Mouse (Mus musculus) retina, postnatal 1 day (tissue): ENCODE data around the gene Sh3bp5l.
"Not testable (repeated sequence)": the region's sequence is repeated elsewhere in the genome, so short reads cannot be mapped to it uniquely, and the experiment has no call there.

Experiments
- DNase-seq: peaks from one replicate; pipeline ENCODE4 v3.0.0-alpha.2; 2012

Sh3bp5l gene

GRCm38 (mm10) chr11:58323570-58324340, 6.8 kb upstream of the Sh3bp5l start:
- no peak for DNase-seq

- no peak for DNase-seq
Measured at GRCm38 (mm10) chr11:58324614-58325229, 5.8 kb upstream of the Sh3bp5l start.

GRCm38 (mm10) chr11:58326781-58327180, 3.7 kb upstream of the Sh3bp5l start:
- peak; percentile 23 for DNase-seq

GRCm38 (mm10) chr11:58329906-58330275, 633 bp upstream of the Sh3bp5l start:
- no peak for DNase-seq

DNA sequence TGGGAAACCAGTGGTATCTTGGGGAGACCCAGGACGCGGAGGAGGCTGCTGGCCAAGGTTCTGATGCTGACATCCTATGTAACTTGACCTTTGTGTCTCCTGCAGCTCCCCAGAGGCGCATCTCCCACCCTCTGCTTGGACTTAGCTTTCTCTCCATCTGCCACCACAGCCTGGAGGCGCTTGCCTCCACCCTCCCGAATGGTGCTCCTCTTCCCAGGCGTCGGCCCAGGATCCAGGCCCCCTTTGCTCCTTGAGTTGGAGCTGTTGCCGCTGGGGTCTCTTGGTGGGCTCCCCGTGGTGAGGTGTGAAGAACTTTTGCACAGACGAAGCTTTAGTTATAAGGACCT, 598 bp downstream of the Sh3bp5l start:
- DNase-seq = no peak

DNA sequence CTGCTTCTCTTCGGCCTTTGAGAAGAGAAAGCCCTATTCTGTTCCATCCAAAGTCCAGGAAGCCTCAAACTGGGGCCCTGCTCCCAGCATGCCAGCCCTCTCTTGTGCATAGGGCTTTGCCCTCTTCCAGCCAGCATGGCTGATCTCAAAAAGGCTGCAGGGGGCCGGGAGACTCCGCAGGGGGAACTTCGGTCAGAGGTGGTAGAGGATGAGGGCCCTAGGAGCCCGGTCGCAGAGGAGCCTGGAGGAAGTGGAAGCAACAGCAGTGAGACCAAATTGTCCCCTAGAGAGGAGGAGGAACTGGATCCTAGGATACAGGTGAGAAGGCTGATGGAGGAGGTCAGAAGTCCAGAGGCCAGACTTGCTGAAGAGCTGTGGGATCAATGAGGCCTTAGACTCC, 1.0 kb downstream of the Sh3bp5l start:
- no peak for DNase-seq

DNA sequence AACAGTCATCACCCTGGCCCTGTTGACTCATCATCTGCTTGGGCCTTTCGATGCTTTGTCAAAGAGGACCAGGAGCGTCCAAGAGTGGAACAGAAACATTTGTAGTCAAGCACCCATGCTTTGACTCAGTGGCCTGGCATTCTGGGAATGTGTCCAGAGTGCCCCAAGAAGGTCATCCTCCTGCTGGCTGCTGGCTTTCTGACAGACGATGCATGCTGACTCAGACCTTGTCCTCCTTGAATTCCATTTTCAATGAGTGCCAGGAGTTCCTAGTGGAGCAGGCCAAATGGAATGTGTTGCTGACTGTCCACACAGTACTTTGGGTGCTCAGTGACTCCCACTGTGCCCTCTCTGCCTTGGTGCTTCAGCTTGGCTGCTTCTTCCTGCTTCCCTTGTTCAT, 4.2 kb downstream of the Sh3bp5l start:
- no peak for DNase-seq

DNA sequence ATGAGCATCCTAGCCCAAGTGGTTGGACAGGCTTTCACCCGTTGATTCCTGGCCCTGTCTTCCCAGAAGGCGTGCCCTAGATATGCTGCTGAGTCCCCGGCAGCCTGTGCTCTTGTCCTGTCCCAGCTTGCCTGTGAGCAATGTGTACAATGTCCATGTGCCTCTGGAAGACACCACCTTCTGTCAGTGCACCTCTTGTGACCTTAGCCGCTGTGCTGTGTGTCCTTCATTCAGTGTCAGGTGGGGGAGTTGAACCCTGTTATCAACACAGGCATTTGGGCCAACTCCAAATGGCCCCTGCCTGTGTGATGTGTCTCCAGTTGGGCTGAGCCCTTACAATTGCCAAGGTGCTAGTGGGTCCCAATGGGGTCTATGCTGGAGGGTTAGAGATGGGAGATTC, 16.2 kb downstream of the Sh3bp5l start:
- DNase-seq = no peak

DNA sequence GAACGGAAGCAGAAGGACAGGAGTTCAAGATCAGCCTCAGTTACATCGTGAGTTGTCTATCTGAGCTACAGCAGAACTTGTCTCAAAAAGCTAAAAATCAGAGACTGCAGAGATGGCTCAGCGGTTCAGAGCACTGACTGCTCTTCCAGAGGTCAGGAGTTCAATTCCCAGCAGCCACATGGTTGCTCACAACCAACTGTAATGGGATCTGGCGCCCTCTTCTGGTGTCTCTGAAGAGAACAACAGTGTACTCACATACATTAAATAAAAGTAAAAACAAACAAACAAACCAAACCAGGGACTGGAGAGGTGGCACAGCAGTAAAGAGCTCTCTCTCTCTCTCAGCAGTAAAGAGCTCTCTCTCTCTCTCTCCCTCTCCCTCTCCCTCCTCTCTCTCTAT, 20.1 kb downstream of the Sh3bp5l start:
- DNase-seq = peak; percentile 21

DNA sequence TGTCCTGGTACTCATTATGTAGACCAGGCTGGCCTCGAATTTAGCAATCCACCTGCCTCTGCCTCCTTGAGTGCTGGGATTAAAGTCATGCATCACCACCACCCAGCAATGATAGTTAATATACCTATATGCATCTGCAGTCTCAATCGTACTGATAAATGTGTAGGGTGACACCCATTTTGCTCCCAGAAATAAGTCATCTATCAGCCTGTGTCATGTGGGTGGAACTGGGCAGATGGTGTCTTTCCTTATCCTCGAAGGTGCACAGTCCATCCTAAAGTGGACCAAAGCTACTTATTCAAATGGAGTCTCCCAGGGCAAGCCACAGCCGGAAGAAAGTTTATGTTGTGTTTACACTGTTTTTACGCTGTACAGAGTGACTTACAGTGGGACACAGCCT, 20.7 kb downstream of the Sh3bp5l start:
- DNase-seq = no peak

GRCm38 (mm10) chr11:58352681-58353548, 22.4 kb downstream of the Sh3bp5l start:
- peak; percentile 19 for DNase-seq

- DNase-seq = no peak
Measured at GRCm38 (mm10) chr11:58353709-58354108, 23.2 kb downstream of the Sh3bp5l start.

GRCm38 (mm10) chr11:58354476-58354875, 24.0 kb downstream of the Sh3bp5l start:
- DNase-seq = no peak

DNA sequence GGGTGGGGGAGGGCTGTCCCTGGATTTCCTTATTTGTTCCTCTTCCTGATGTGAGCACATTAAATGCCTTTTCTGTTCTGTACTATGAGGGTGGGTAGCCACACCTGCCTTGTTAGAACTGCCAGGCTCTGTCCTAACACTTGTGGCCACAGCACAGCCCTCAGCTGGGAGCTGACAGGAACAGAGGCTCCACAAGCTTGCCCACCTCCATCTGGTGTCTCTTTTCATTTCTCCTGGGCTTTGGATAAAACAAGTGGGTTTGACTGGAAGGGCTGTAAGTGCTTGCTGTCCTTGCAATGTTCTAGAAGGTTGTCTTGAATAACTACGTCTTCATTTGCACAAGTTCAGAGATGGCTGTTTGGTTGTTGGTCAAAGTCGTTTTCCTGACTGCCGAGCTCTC, 24.4 kb downstream of the Sh3bp5l start:
- no peak for DNase-seq

DNA sequence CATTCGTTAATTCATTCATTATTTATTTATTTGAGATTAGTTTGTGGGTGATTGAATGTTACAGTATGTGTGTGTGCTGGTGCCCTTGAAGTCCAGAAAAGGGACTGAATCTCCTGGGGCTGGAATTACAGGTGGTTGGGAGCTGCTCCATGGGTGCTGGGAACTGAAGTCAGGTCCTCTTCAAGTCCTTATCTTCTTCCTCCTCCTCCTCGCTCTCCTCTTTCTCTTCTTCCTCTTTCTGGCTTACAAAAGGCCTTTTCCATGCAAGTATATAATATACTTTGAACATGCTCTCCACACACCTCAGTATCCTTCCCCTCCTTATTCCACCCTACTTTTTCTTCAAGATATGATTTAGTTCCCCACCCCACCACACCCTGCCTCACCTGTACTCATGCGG, 26.5 kb downstream of the Sh3bp5l start:
- DNase-seq = no peak

- no peak for DNase-seq
Measured at GRCm38 (mm10) chr11:58357844-58358534, 27.5 kb downstream of the Sh3bp5l start.

DNA sequence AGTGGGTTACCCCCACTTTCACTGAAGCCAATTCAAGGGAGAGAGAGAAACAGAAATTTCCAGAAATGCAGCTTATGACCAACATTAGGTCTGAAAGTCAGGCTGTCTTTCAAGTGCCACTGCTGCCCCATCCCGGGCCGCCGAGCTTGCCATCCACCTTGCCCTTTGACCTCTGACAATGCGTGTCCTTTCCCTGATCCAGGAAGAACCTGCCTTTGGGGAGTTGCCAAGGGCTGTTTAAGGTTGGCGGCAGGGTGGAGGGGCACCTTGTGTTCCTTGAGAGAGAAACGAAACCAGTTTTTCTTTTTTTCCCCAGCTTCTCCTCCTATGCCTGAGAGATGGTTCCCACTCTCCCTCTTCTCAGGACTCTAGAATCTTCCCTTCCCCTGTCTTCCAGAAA, 32.0 kb downstream of the Sh3bp5l start:
- DNase-seq = not testable (repeated sequence)

DNA sequence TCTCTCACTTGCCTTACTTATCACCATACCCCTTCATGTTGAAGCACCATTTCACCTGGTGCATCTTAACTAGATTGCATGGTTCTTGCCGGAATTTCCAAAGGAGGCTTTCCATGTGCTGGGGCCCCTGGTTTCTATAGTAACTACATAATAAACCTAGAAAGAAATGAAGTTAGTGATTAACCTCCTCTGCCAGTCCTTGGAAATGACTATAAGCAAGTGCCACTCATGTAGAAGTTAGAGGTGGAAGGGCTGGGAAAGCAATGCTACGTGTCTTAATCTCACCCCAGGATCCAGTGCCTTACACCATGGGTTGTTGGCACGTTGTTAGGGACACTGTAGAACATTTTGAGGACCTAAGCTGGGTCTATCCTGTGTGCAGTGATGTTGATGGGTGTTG, 33.9 kb downstream of the Sh3bp5l start:
- no peak for DNase-seq

GRCm38 (mm10) chr11:58366191-58366590, 35.7 kb downstream of the Sh3bp5l start:
- not testable (repeated sequence) for DNase-seq

GRCm38 (mm10) chr11:58377273-58377672, 46.7 kb downstream of the Sh3bp5l start:
- no peak for DNase-seq

DNA sequence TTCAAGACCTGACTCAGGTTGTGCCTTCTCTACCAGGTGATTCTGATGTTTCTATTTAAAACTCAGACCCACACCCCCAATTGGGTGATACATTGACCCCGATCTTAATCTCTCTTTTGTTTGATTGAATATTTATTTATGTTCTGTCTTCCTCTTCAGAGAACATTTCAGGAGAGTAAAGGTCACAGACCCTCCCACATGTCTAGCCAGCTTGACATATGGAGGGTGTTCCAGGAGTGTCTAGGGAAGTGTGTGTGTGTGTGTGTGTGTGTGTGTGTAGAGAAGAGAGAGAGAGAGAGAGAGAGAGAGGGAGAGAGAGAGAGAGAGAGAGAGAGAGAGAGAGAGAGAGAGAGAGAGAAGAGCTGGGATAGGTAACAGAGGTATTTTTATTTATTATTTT, 47.2 kb downstream of the Sh3bp5l start:
- DNase-seq = no peak

GRCm38 (mm10) chr11:58378763-58379278, 48.3 kb downstream of the Sh3bp5l start, which contains the start of gene Lypd8:
Gene Lypd8 (plus strand): TSS chr11:58379043.
- DNase-seq = no peak

- DNase-seq = no peak
Measured at GRCm38 (mm10) chr11:58379516-58379915, 49.0 kb downstream of the Sh3bp5l start.
